Mouse (Mus musculus) hindbrain, embryonic 16.5 days (tissue): ENCODE data around the gene Usp6nl. TPM values are rescaled to one million over a fixed set of nuclear protein-coding genes. Genes with fewer than 3 reads are reported as not detected.

ENCODE experiments used
- ATAC-seq: fragments of 200-750 bp; cut with Nextera tagmentation; 2 replicates; pipeline ENCODE4 v1.8.0; 2017; ENCODE audit warnings: moderate TSS enrichment, moderate library complexity
- H3K27ac ChIP-seq: fragments of 300-500 bp; sonication (generic); 2 replicates; pipeline ENCODE4 v1.5.1; 2014; ENCODE audit warnings: low read depth, mild to moderate bottlenecking, control low read depth, low read length, moderate library complexity
- H3K27me3 ChIP-seq: fragments of 300-500 bp; sonication (generic); replicated peaks from 2 replicates; pipeline ENCODE4 v1.6.1; 2014; ENCODE audit warnings: low read length; ENCODE audit not compliant: control insufficient read depth, insufficient read depth
- H3K36me3 ChIP-seq: fragments of 300-500 bp; sonication (generic); 2 replicates; pipeline ENCODE4 v1.6.1; 2014; ENCODE audit warnings: mild to moderate bottlenecking, low read length, moderate library complexity, mixed read lengths; ENCODE audit not compliant: control insufficient read depth, insufficient read depth
- H3K4me1 ChIP-seq: fragments of 300-500 bp; sonication (generic); 2 replicates; pipeline ENCODE4 v1.6.1; 2014; ENCODE audit warnings: low read depth, low read length; ENCODE audit not compliant: control insufficient read depth, insufficient read depth
- H3K4me2 ChIP-seq: fragments of 300-500 bp; sonication (generic); 2 replicates; pipeline ENCODE4 v1.6.1; 2014; ENCODE audit warnings: mild to moderate bottlenecking, low read length, control low read depth, moderate library complexity
- H3K4me3 ChIP-seq: fragments of 300-500 bp; sonication (generic); 2 replicates; pipeline ENCODE4 v1.5.1; 2014; ENCODE audit warnings: mild to moderate bottlenecking, low read length, control low read depth, moderate library complexity
- H3K9ac ChIP-seq: fragments of 300-500 bp; sonication (generic); 2 replicates; pipeline ENCODE4 v1.6.1; 2014; ENCODE audit warnings: low read depth, mild to moderate bottlenecking, control low read depth, low read length, moderate library complexity
- H3K9me3 ChIP-seq: fragments of 300-500 bp; sonication (generic); 2 replicates; pipeline ENCODE4 v1.6.1; 2014; ENCODE audit warnings: mild to moderate bottlenecking, low read length, moderate library complexity; ENCODE audit not compliant: control insufficient read depth
- WGBS: fragments of 180-500 bp; shearing (Covaris S2); extraction: QIAGEN DNeasy Blood & Tissue Kit; methylation state at CpG from one replicate; pipeline ENCODE4 v1.1.7; 2014; 5-methylcytosine and 5-hydroxymethylcytosine counted together
- polyA plus RNA-seq: library from polyadenylated mRNA; unstranded; fragments of >200 nt; fragmentation: Nextera tagmentation; extraction: Ambion mirVana; gene quantifications from 2 replicates; pipeline ENCODE4 v1.2.1, GENCODE M21; 2015

Gene Usp6nl
- polyA plus RNA-seq, 1 experiment from 2014 or later = 6.0 TPM

- no peak for ATAC-seq
- Histone ChIP-seq H3K27me3 (no peaks in the 10 kb centered on the region), H3K9ac (no peak overlapping the region), H3K4me3 (no peak overlapping the region), H3K9me3 (no peaks in the 10 kb centered on the region), H3K4me1 (peaks cover 13% of the 10 kb centered on the region), H3K27ac (no peak overlapping the region), H3K36me3 (no peaks in the 10 kb centered on the region), H3K4me2 (no peak overlapping the region)
- 47% methylated on average over 3 of the region's 3 CpGs for WGBS
Measured at GRCm38 (mm10) chr2:6325646-6326045, 3.2 kb downstream of the Usp6nl start.

GRCm38 (mm10) chr2:6328927-6329326, 6.5 kb downstream of the Usp6nl start:
- 91% methylated on average over 7 of the region's 7 CpGs for WGBS

DNA sequence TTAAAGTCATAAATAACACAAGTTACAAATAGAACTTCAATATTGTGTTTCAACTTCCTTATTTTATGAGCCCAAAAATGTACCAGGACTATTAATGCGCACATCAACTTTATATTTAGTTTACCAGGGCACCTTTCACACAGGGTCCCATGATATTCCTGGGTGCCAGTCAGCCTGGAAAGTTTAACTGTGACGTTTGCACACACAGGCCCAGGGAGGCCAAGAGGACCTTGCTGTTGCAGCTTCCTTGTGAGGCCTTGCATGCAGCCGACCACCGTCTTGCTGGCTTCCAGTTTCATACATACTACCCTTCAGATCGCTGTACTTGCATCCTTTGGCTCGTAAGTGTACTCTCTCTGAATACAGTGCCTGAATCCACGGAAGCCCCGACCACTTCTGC, 8.3 kb downstream of the Usp6nl start:
- ATAC-seq = no peak

More at GRCm38 (mm10) chr2:6328927-6329326, 6.5 kb downstream of the Usp6nl start:
- Histone ChIP-seq H3K36me3 (no peaks in the 10 kb centered on the region), H3K4me2 (no peak overlapping the region), H3K4me3 (no peak overlapping the region), H3K27ac (no peak overlapping the region), H3K9me3 (no peaks in the 10 kb centered on the region), H3K9ac (no peak overlapping the region), H3K4me1 (peaks cover 6% of the 10 kb centered on the region), H3K27me3 (no peaks in the 10 kb centered on the region)
- ATAC-seq = no peak

DNA sequence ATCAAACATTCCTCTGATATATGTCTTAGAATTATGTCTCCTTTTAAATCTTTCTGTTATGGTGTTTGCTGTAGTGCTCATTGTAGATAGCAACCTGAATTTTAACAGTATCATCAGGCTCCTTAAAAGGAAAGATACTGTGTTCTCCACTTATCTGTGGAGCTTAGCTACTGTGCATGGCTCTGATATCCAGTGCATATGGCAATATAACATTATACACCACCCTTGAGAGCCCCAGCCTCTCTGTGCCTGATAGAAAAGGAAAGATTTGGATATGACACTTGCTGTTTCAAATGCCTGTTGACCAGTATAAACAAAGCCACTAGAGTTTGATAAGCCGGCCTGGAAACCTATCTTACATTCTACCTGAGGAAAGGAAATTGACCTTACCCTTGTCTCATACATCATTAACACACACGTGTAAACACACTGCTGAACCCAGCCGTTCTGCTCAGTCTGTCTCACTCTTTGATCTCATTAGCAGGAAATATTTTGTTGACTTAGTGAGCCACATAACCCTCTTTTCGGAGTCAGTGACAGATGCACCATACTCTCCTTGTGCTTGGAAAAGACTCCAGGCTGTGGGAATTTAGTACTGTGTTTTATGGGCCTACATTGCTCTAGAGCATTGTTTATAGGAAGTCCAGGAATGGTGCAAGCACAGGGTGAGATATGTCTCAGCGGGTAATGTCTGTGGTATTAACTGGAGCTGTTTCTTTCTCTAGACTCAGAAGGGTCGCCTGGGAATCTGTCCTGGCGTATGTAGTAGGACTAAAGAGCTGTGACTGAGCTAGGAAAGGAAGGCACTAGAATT, 9.1 kb downstream of the Usp6nl start:
- Histone ChIP-seq H3K4me2 (no peak overlapping the region), H3K9ac (no peak overlapping the region), H3K9me3 (no peaks in the 10 kb centered on the region), H3K4me3 (no peak overlapping the region), H3K36me3 (no peaks in the 10 kb centered on the region), H3K27me3 (no peaks in the 10 kb centered on the region), H3K4me1 (no peaks in the 10 kb centered on the region), H3K27ac (no peak overlapping the region)
- no peak for ATAC-seq
- 78% methylated on average over 7 of the region's 7 CpGs for WGBS

More for the DNA sequence above, 8.3 kb downstream of the Usp6nl start:
- 88% methylated on average over 8 of the region's 8 CpGs for WGBS
- Histone ChIP-seq H3K4me3 (no peak overlapping the region), H3K9ac (no peak overlapping the region), H3K4me2 (no peak overlapping the region), H3K4me1 (no peaks in the 10 kb centered on the region), H3K36me3 (no peaks in the 10 kb centered on the region), H3K9me3 (no peaks in the 10 kb centered on the region), H3K27me3 (no peaks in the 10 kb centered on the region), H3K27ac (no peak overlapping the region)

GRCm38 (mm10) chr2:6333570-6333969, 11.1 kb downstream of the Usp6nl start:
- ATAC-seq = no peak
- Histone ChIP-seq H3K9me3 (no peaks in the 10 kb centered on the region), H3K9ac (no peak overlapping the region), H3K4me2 (no peak overlapping the region), H3K4me3 (no peak overlapping the region), H3K36me3 (no peaks in the 10 kb centered on the region), H3K27ac (no peak overlapping the region), H3K4me1 (no peaks in the 10 kb centered on the region), H3K27me3 (no peaks in the 10 kb centered on the region)
- 60% methylated on average over 1 of the region's 1 CpGs for WGBS

GRCm38 (mm10) chr2:6334011-6334410, 11.5 kb downstream of the Usp6nl start:
- Histone ChIP-seq H3K9ac (no peak overlapping the region), H3K9me3 (no peaks in the 10 kb centered on the region), H3K27ac (no peak overlapping the region), H3K27me3 (no peaks in the 10 kb centered on the region), H3K36me3 (no peaks in the 10 kb centered on the region), H3K4me1 (no peaks in the 10 kb centered on the region), H3K4me3 (no peak overlapping the region), H3K4me2 (no peak overlapping the region)
- no peak for ATAC-seq
- WGBS = 92% methylated on average over 6 of the region's 6 CpGs

DNA sequence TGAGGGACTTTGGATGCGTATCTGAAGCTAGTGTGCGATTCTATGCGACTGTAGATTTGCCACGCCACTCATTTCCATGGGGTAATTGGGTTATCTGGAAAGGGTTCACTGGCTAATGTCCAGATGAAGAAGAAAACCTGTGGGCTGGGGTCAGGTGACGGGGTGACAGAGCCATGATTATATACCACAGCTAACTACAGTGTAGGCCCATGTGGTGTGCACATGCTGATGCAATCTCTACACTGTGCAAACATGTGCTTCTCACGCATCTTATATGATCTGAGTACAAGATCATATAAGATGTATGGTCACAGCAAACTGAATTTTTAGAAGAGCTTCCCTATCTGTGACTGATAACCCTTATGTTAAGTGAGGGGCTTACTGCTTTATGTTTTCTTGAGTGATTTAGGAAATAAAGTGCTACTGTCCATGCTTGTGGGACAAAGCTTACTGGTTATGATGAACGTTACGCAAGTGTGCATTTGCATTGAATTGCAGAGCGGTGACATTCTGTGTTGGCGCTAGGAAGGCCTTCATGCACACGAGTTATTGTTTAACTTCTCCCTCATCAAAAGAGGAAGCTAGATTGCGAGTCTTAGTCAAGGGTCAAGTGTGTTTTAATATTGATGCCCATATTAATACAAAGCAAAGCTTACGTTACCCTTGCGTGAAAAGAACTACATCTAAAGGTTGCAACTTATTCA, 12.7 kb downstream of the Usp6nl start:
- Histone ChIP-seq H3K4me3 (no peak overlapping the region), H3K36me3 (no peaks in the 10 kb centered on the region), H3K27me3 (no peaks in the 10 kb centered on the region), H3K9ac (no peak overlapping the region), H3K4me2 (no peak overlapping the region), H3K9me3 (no peaks in the 10 kb centered on the region), H3K4me1 (no peaks in the 10 kb centered on the region), H3K27ac (no peak overlapping the region)
- WGBS = 83% methylated on average over 14 of the region's 14 CpGs
- no peak for ATAC-seq

DNA sequence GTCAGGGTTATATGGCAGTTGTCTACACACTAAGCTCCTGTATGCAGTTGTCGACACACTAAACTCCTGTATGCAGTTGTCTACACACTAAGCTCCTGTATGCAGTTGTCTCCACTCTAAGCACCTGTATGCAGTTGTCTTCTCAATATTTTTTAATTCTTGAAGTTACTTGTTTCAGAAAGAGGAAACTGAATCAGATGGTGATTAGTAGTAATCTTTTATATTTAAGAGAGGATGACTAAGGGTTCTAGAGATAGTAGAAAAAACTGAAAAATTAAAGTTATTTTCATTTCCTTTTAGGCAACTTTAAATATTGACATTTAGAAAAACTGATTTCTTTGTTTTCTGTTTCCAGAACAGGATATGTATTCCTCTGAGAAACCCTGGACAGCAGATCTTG, 13.5 kb downstream of the Usp6nl start:
- H3K4me2 ChIP-seq = no peak overlapping the region
- no peaks in the 10 kb centered on the region for H3K9me3 ChIP-seq
- no peaks in the 10 kb centered on the region for H3K4me1 ChIP-seq
- no peak overlapping the region for H3K27ac ChIP-seq
- H3K36me3 ChIP-seq = no peaks in the 10 kb centered on the region
- whole genome bisulfite sequencing = 100% methylated on average over 1 of the region's 1 CpGs
- no peak for ATAC-seq
- no peaks in the 10 kb centered on the region for H3K27me3 ChIP-seq
- H3K9ac ChIP-seq = no peak overlapping the region
- no peak overlapping the region for H3K4me3 ChIP-seq

- no peak overlapping the region for H3K27ac ChIP-seq
- no peak overlapping the region for H3K4me2 ChIP-seq
- no peak overlapping the region for H3K4me3 ChIP-seq
- no peak overlapping the region for H3K9ac ChIP-seq
- H3K36me3 ChIP-seq = no peaks in the 10 kb centered on the region
- ATAC-seq = no peak
- 93% methylated on average over 3 of the region's 3 CpGs for WGBS
- no peaks in the 10 kb centered on the region for H3K27me3 ChIP-seq
- H3K9me3 ChIP-seq = no peaks in the 10 kb centered on the region
- H3K4me1 ChIP-seq = no peaks in the 10 kb centered on the region
Measured at GRCm38 (mm10) chr2:6336649-6337048, 14.2 kb downstream of the Usp6nl start.
